Mouse (Mus musculus): Measurements from ENCODE around the gene Scel. TPM values are rescaled to one million over a fixed set of nuclear protein-coding genes. Genes with fewer than 3 reads are reported as not detected.

Gene Scel
- polyA plus RNA-seq (2014; fragmentation: Illumina TruSeq; extraction: RNeasy Lipid Tissue Mini Kit (QIAGEN cat#74804); ENCODE audit: low read depth, low replicate concordance), result 13.7 TPM

GRCm38 (mm10) chr14:103512802-103513472 lies at the start of gene Scel:
Gene Scel, plus strand, starts transcription at chr14:103513342.

GRCm38 (mm10) chr14:103649896-103650334 lies 136.8 kb downstream of the Scel start, which contains the start of gene Slain1:
Gene Slain1, plus strand, starts transcription at chr14:103650228.

Other genes with a start within 250 kb of the Scel start
- gene Mycbp2, start 166.5 kb upstream of the Scel start, polyA plus RNA-seq (2014; fragmentation: Illumina TruSeq; extraction: RNeasy Lipid Tissue Mini Kit (QIAGEN cat#74804); ENCODE audit: low read depth, low replicate concordance), result 44.0 TPM
- 8.6 TPM for gene Slain1, start 136.9 kb downstream of the Scel start, polyA plus RNA-seq (2014; fragmentation: Illumina TruSeq; extraction: RNeasy Lipid Tissue Mini Kit (QIAGEN cat#74804); ENCODE audit: low read depth, low replicate concordance)

All from sigmoid colon, adult 10 weeks (tissue).